Mouse (Mus musculus): ENCODE measurements around the gene Sgms1.

Gene Sgms1

GRCm38 (mm10) chr19:32199133-32199532 lies 190.4 kb downstream of the Sgms1 start:
- DNase-seq = no peak

GRCm38 (mm10) chr19:32198494-32199106 lies 190.9 kb downstream of the Sgms1 start:
- DNase-seq = no peak

GRCm38 (mm10) chr19:32196976-32197819 lies 192.3 kb downstream of the Sgms1 start:
- DNase-seq = no peak

- peak; percentile 21 for DNase-seq
These were observed 193.3 kb downstream of the Sgms1 start for GRCm38 (mm10) chr19:32196222-32196621.

- no peak for DNase-seq
These were observed 194.7 kb downstream of the Sgms1 start for GRCm38 (mm10) chr19:32194863-32195262.

GRCm38 (mm10) chr19:32194074-32194473 lies 195.4 kb downstream of the Sgms1 start:
- no peak for DNase-seq

GRCm38 (mm10) chr19:32191596-32191995 lies 197.9 kb downstream of the Sgms1 start:
- DNase-seq = no peak

- DNase-seq = no peak
These were observed 199.6 kb downstream of the Sgms1 start for GRCm38 (mm10) chr19:32189961-32190360.

GRCm38 (mm10) chr19:32189036-32189436 lies 200.5 kb downstream of the Sgms1 start:
- no peak for DNase-seq

- no peak for DNase-seq
These were observed 202.9 kb downstream of the Sgms1 start for GRCm38 (mm10) chr19:32186594-32187092.

- DNase-seq = no peak
These were observed 206.5 kb downstream of the Sgms1 start for GRCm38 (mm10) chr19:32183005-32183404.

GRCm38 (mm10) chr19:32182471-32182870 lies 207.0 kb downstream of the Sgms1 start:
- no peak for DNase-seq

GRCm38 (mm10) chr19:32181721-32182394 lies 207.7 kb downstream of the Sgms1 start:
- no peak for DNase-seq

GRCm38 (mm10) chr19:32180756-32181674 lies 208.5 kb downstream of the Sgms1 start:
- no peak for DNase-seq

- DNase-seq = no peak
These were observed 209.5 kb downstream of the Sgms1 start for GRCm38 (mm10) chr19:32179978-32180413.

- no peak for DNase-seq
These were observed 210.0 kb downstream of the Sgms1 start for GRCm38 (mm10) chr19:32179514-32179913.

- DNase-seq = peak; percentile 45
These were observed 211.4 kb downstream of the Sgms1 start for GRCm38 (mm10) chr19:32178161-32178560.

GRCm38 (mm10) chr19:32176458-32176857 lies 213.1 kb downstream of the Sgms1 start:
- DNase-seq = no peak

GRCm38 (mm10) chr19:32175991-32176390 lies 213.5 kb downstream of the Sgms1 start:
- DNase-seq = no peak

GRCm38 (mm10) chr19:32175013-32175412 lies 214.5 kb downstream of the Sgms1 start:
- no peak for DNase-seq

GRCm38 (mm10) chr19:32174561-32174960 lies 215.0 kb downstream of the Sgms1 start:
- no peak for DNase-seq

GRCm38 (mm10) chr19:32173522-32174184 lies 215.9 kb downstream of the Sgms1 start:
- peak; percentile 12 for DNase-seq
